Mouse (Mus musculus) G1E (cell line): ENCODE measurements around the gene Erc2.

Experiments
- CTCF ChIP-seq: IDR thresholded peaks from 2 replicates; pipeline ENCODE4 v1.5.1; 2012; ENCODE audit warnings: low read depth, low read length, inconsistent platforms, mixed read lengths
- GATA1 ChIP-seq: IDR thresholded peaks from 2 replicates; pipeline ENCODE4 v1.6.1; 2012; ENCODE audit warnings: borderline replicate concordance, low read length, inconsistent platforms, mixed read lengths

DNA sequence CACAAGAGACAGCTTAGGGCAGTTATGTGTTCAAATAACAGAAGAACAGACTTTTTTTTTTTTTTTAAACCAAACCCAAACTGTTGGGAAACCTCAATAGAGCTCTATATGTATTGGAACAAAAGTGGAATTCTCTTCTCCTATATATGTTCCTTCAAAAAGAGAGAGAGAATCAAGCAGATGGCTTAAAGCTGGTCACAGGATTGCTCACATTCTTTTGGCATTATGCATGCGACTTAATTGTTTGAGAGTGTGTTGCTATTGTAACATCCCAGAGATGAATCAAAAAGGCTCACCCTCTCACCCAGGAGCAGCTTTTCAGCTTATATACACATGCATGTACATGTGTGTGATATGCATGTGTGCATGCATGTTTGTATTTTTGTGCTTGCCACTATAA lies 903.3 kb downstream of the Erc2 start:
- TF ChIP-seq CTCF (no peak), GATA1 (no peak)
